Mouse (Mus musculus) brain, embryonic 14.5 days (tissue): ENCODE measurements at regions not wholly inside any gene's neighbourhood (a gene's known extent, or its start where the extent isn't known, plus 50 kb on each side); places are given as distances from the start of the nearest gene placed in this dataset.

Source experiments
- CTCF ChIP-seq: fragments of 200-500 bp; IDR thresholded peaks from 2 replicates; pipeline ENCODE4 v1.5.1; 2012; ENCODE audit warnings: inconsistent platforms, mild to moderate bottlenecking, moderate library complexity, borderline replicate concordance; ENCODE audit not compliant: insufficient read depth, insufficient read length; ENCODE audit errors: extremely low read depth
- POLR2A ChIP-seq: fragments of 200-500 bp; IDR thresholded peaks from 2 replicates; pipeline ENCODE4 v1.6.1; 2012; ENCODE audit warnings: mild to moderate bottlenecking, inconsistent platforms, borderline replicate concordance; ENCODE audit not compliant: poor library complexity, insufficient read depth, insufficient read length, severe bottlenecking; ENCODE audit errors: extremely low read depth

- TF ChIP-seq CTCF, result no peak
- no peak for TF ChIP-seq POLR2A
These were observed 132.0 kb upstream of the Kiz start for GRCm38 (mm10) chr2:146723671-146724070.
